Mouse (Mus musculus) ES-E14 (cell line): ENCODE results near the gene Trim2. TPM values are rescaled to one million over a fixed set of nuclear protein-coding genes. Genes with fewer than 3 reads are reported as not detected.

ENCODE experiments used
- DNase-seq: peaks from one replicate; pipeline ENCODE4 v3.0.0-alpha.2; 2013; ENCODE audit warnings: low read depth, low spot score
- H3K27ac ChIP-seq: 2 replicates; pipeline ENCODE4 v1.5.1; 2012; ENCODE audit warnings: low read depth, mild to moderate bottlenecking, low read length, moderate library complexity, mixed read lengths; ENCODE audit not compliant: poor library complexity, insufficient read depth, severe bottlenecking
- H3K36me3 ChIP-seq: 2 replicates; pipeline ENCODE4 v1.6.1; 2012; ENCODE audit warnings: mild to moderate bottlenecking, low read length, moderate library complexity, mixed read lengths; ENCODE audit not compliant: control insufficient read depth, poor library complexity, insufficient read depth, severe bottlenecking
- H3K4me1 ChIP-seq, 2 experiments: fragments of 150-350 bp in 1 of 2; sonication (generic) in 1 of 2; 2 replicates each; pipeline ENCODE4 v1.6.1; 2012; ENCODE audit warnings: low read length in 2 of 2, mild to moderate bottlenecking in 1 of 2, mixed read lengths in 1 of 2; ENCODE audit not compliant: control insufficient read depth in 2 of 2, insufficient read depth in 2 of 2, poor library complexity in 1 of 2
- H3K4me3 ChIP-seq, 2 experiments: fragments of 150-350 bp in 1 of 2; sonication (generic) in 1 of 2; 2 replicates each; pipeline ENCODE4 v1.5.1; 2012; ENCODE audit warnings: low read length in 2 of 2, low read depth in 1 of 2, mild to moderate bottlenecking in 1 of 2, mixed read lengths in 1 of 2; ENCODE audit not compliant: insufficient read depth in 1 of 2, poor library complexity in 1 of 2, severe bottlenecking in 1 of 2
- H3K9ac ChIP-seq: 2 replicates; pipeline ENCODE4 v1.6.1; 2012; ENCODE audit warnings: low read depth, mild to moderate bottlenecking, low read length, mixed read lengths; ENCODE audit not compliant: poor library complexity, insufficient read depth, severe bottlenecking
- H3K9me3 ChIP-seq: fragments of 150-350 bp; sonication (generic); 2 replicates; pipeline ENCODE4 v1.6.1; 2012; ENCODE audit warnings: low read depth, mild to moderate bottlenecking, low read length; ENCODE audit not compliant: control insufficient read depth, insufficient read depth
- CHD2 ChIP-seq: IDR thresholded peaks from 2 replicates; pipeline ENCODE4 v1.6.1; 2014; ENCODE audit warnings: mild to moderate bottlenecking, low read depth, low read length, inconsistent platforms
- HCFC1 ChIP-seq: IDR thresholded peaks from 2 replicates; pipeline ENCODE4 v1.6.1; 2012; ENCODE audit warnings: low read length, inconsistent platforms, borderline replicate concordance; ENCODE audit not compliant: insufficient read depth
- MAFK ChIP-seq: IDR thresholded peaks from 2 replicates; pipeline ENCODE4 v1.6.1; 2014; ENCODE audit warnings: mild to moderate bottlenecking, low read depth, low read length, inconsistent platforms; ENCODE audit not compliant: insufficient read depth
- ZC3H11A ChIP-seq: IDR thresholded peaks from 2 replicates; pipeline ENCODE4 v1.6.1; 2012; ENCODE audit warnings: low read depth, mild to moderate bottlenecking, inconsistent platforms, low read length, borderline replicate concordance
- ZNF384 ChIP-seq: IDR thresholded peaks from 2 replicates; pipeline ENCODE4 v1.6.1; 2012; ENCODE audit warnings: low read depth, low read length, inconsistent platforms
- in situ Hi-C, 2 experiments: fragments of 600-800 bp; cut with MboI; formaldehyde crosslinking; loops; one replicate each; pipeline ENCODE4 v1.15.1; 2025; ENCODE audit warnings: low sequenced_read_pairs in 2 of 2, inconsistent platforms in 1 of 2; ENCODE audit not compliant: unreplicated experiment in 2 of 2
- total RNA-seq: library from RNA; depleted of rRNA; stranded (reverse); fragments of 300-350 nt; gene quantifications from 2 replicates; pipeline ENCODE4 v1.2.3, GENCODE M21; 2012

The Trim2 gene
- total RNA-seq, 1 experiment, result 27.3 TPM

- no peaks in the 10 kb centered on the region for H3K9me3 ChIP-seq
- H3K27ac ChIP-seq, result no peak overlapping the region
- TF ChIP-seq ZC3H11A, result no peak
- no peak for TF ChIP-seq MAFK
- TF ChIP-seq CHD2, result no peak
- no peak for TF ChIP-seq ZNF384
- TF ChIP-seq HCFC1, result no peak
- peaks cover 0 to under 1% of the 10 kb centered on the region in 2 experiments; a peak in 1 of 4 replicates for H3K4me1 ChIP-seq
- no peaks in the 10 kb centered on the region for H3K36me3 ChIP-seq
- in situ Hi-C loops, result loop anchor here in 1 of 2 experiments (25.0 kb wide), 1 partner anchor 407 kb away; no protein-coding TSS in a partner anchor
- H3K9ac ChIP-seq, result no peak overlapping the region
- DNase-seq, result no peak
- no peak overlapping the region for H3K4me3 ChIP-seq
Measured at GRCm38 (mm10) chr3:84318865-84319264, 12.2 kb upstream of the Trim2 start.

DNA sequence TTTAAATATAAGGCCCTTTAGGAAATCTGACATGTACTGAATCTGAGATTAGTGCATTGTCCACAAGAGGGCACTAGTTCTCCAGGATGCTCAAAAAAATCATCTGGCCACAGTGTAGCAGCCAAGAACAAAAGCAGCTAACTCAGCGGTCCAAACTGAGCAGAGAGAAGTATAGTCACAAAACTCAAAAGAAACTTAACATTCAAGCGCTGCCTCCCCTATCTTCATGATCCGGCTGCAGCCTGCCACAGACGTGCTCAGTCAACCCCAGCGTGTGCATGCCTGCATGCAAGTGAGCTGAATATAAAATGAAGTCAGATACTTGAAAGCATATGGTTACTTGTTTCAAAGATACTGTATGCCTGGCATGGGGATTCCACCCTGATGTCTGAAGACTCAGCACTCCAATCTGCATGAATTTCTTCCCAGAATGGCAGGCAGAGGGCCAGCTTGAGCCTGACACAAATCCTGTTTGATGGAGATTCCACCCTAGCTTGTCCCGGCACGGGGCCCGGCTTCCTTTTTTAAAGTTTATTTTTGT, 8.0 kb upstream of the Trim2 start:
- peak; percentile 72 for DNase-seq
- Histone ChIP-seq H3K4me1 (peaks cover 0 to 6% of the 10 kb centered on the region in 2 experiments; a peak in 1 of 4 replicates), H3K27ac (no peak overlapping the region), H3K9me3 (no peaks in the 10 kb centered on the region), H3K36me3 (no peaks in the 10 kb centered on the region), H3K4me3 (no peak overlapping the region), H3K9ac (no peak overlapping the region)
- in situ Hi-C loops, result loop anchor here in 1 of 2 experiments (25.0 kb wide), 1 partner anchor 402 kb away; no protein-coding TSS in a partner anchor
- TF ChIP-seq ZNF384, result peak; percentile 70
- TF ChIP-seq CHD2, result no peak
- 0 out of 2 replicates have a peak, but pooled peaks have one; percentile 9 for TF ChIP-seq MAFK
- peak; percentile 92 for TF ChIP-seq ZC3H11A

GRCm38 (mm10) chr3:84313801-84314541, 7.3 kb upstream of the Trim2 start:
- no peak overlapping the region for H3K9ac ChIP-seq
- in situ Hi-C loops, result loop anchor here in 1 of 2 experiments (25.0 kb wide), 1 partner anchor 402 kb away; no protein-coding TSS in a partner anchor

DNA sequence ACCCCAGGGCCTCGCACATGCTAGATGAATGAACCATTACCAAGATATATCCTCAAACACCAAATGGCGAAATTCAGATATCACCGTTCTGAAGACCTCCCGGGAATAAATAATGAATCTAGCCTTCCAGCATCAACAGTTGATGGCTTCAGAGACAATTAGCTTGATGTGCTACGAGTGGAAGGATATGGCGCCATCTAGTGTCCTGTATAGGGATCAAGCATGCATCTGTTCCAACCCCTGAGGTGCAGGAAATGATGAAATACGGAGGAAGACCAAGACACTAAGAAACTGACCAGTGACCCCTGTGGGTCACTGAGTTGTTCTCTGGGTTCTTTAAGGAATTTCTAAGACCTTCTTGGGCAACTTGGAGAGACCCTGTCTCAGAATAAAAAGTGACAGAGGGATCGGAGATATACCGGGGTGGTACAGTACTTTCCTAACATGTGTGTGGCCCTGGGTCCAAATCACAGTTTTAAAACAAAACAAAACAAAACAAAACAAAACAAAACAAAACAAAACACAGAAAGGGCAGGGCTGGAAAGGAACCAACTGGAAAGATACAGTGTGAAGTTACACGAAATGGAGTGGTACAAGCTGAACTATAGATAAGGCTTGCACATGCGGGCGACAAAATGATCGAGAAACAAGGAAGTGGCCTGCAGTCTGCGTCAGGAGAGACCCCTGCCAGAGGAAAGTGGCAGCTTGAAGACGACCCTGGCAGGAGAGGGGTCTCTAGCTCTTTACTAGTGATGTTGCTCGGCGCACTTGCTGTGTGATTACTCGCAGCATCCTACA, 6.5 kb upstream of the Trim2 start:
- DNase-seq, result peak; percentile 63
- no peaks in the 10 kb centered on the region for H3K36me3 ChIP-seq
- no peak overlapping the region for H3K9ac ChIP-seq
- no peak overlapping the region for H3K27ac ChIP-seq
- H3K4me1 ChIP-seq, result peaks cover 0 to 6% of the 10 kb centered on the region in 2 experiments; a peak in 1 of 4 replicates
- no peaks in the 10 kb centered on the region for H3K9me3 ChIP-seq
- in situ Hi-C loops, result loop anchor here in 1 of 2 experiments (25.0 kb wide), 1 partner anchor 401 kb away; no protein-coding TSS in a partner anchor
- TF ChIP-seq MAFK, result no peak
- TF ChIP-seq ZC3H11A, result peak; percentile 97
- no peak for TF ChIP-seq ZNF384
- TF ChIP-seq HCFC1, result no peak
- no peak overlapping the region for H3K4me3 ChIP-seq

More at GRCm38 (mm10) chr3:84313801-84314541, 7.3 kb upstream of the Trim2 start:
- no peak for TF ChIP-seq MAFK
- TF ChIP-seq ZNF384, result no peak
- no peak for TF ChIP-seq HCFC1
- TF ChIP-seq ZC3H11A, result no peak
- TF ChIP-seq CHD2, result no peak
- H3K27ac ChIP-seq, result no peak overlapping the region
- H3K9me3 ChIP-seq, result no peaks in the 10 kb centered on the region
- H3K36me3 ChIP-seq, result no peaks in the 10 kb centered on the region
- H3K4me3 ChIP-seq, result no peak overlapping the region
- no peak for DNase-seq
- H3K4me1 ChIP-seq, result peaks cover 0 to 6% of the 10 kb centered on the region in 2 experiments; a peak in 1 of 4 replicates
